Mouse (Mus musculus): ENCODE data around the gene Pin1rt1. TPM values are rescaled to one million over a fixed set of nuclear protein-coding genes. Genes with fewer than 3 reads are reported as not detected.

The Pin1rt1 gene
- total RNA-seq (2021): not detected

DNA sequence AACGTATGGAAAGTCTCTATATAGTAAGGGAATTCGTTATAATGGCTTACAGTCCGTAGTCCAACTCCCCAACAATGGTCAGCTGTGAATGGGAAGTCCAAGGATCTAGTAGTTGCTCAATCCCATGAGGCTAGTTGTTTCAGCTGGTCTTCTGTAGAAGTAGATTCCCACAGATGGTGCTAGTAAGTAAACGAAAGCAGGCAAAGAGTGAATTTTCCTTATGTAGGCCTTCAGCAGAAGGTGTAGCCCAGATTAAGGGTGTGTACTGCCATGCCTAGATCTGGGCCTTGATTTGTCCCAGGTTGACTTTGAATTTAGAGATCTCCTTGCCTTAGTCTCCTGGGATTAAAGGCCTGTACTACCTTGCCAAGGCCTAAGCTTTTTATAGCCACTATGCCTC, at the start of gene Pin1rt1:
TSS of gene Pin1rt1 (minus strand) at position 101 of the 400 bp plus-strand sequence.
- DNase-seq (ENCODE audit: extremely low spot score in 1 of 2, low spot score in 1 of 2): no peak

DNA sequence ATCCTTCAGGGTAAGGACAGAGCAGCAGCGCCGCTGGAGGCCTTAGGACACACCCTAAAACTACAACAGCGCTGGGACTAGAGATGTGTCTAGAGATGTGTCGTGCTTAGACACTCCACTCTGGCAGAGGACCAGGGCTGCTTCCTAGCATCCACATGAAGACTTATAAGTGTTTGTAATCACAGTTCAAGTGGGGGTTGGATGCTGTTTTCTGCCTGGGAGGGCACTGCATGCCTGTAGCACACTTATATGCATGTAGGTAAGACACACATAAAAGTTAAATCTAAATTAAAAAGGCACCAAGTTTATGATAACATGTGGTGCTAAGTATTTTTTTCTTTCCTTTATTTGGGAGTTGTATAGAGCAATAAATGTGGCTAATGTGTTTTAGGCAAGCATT, 47.8 kb upstream of the Pin1rt1 start:
- no peak for DNase-seq (ENCODE audit: extremely low spot score in 1 of 2, low spot score in 1 of 2)

DNA sequence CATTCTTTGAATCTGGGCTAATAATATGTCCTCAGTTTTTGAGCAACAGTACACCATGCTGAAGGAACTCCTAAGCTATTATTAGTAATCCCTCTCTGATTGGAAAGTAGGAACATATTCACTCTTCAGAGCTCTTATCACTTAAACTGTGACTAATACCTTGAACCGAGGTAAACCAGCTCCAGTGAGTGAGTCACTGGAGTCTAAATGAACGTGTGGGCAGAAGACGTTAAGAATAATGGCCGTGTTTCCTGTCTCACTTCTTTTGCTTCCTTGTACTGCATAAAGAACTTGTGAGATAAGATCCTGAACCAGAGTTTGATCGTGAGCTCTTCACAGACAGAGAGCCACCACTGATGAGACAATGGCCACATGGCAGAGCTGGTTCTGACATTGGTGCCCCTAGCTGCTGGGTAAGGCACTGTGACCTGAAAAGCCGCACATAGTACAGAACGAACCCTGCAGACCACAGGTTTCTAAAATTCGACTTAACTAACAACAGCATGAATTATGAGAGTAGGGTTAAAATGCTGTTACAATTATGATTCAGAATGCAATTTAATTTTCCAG, 47.0 kb upstream of the Pin1rt1 start:
- DNase-seq (ENCODE audit: extremely low spot score in 1 of 2, low spot score in 1 of 2): no peak

DNA sequence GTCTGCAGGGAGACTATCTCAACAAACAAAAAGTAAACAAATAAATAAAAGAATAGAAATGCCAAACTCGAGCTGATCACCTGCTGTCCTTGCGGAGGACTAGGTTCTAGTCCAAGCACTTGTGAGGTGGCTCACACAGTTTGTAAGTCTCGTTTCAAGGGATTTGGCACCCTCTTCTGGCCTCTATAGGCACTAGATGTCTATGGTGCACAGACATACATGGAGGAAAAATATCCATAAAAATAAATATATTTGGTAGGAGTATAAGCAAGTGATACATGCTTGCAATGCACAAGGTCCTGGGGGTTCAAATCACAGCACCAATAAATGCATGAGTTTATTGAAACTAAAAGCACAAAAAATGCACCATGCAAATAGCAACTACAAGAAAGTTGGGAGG, 34.4 kb upstream of the Pin1rt1 start:
- no peak for DNase-seq (ENCODE audit: extremely low spot score in 1 of 2, low spot score in 1 of 2)

DNA sequence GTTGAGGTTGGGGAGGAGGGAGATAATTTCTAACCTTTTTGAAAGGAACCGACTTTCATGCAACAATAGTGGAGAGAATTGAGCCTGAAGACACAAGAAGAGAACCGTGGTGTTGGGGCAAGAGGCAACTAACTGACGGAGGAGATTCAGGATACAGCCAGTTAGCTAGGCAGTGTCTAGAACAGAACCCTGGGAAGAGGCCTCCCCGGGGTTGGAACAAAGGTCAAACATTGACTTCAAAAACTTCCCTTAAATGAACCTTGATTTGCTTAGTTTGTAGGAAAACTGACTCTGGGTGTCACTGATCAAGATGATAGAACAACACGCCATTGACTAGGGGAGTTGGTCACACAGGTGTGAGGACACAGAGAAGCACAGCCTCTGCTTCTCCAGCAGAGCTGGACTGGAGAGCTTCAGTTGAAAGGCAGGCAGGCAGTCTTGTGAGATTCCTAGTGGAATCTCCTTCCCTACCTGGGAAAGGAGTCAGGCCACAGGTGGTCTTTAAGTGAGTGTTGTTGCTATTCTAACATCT, 32.5 kb upstream of the Pin1rt1 start:
- no peak for DNase-seq (ENCODE audit: extremely low spot score in 1 of 2, low spot score in 1 of 2)

DNA sequence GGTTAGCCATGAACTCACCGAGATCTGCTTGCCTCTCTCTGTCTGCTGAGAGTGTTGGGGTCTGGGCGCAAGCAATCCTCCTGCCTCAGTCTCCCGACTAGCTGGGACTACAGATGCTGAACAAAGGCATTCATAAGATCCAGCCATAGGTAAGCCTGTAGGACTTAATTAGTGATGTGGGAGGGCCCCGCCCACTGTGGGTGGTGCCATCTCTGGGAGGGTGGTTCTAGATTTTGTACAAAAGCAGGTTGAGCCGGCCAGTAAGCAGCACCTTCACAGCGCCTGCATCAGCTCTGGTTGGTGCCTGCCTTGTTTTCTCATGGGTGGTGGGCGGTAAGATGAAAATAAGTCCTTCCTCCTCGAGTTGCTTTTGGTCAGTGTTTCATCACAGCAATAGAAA, 30.1 kb upstream of the Pin1rt1 start:
- no peak for DNase-seq (ENCODE audit: extremely low spot score in 1 of 2, low spot score in 1 of 2)

DNA sequence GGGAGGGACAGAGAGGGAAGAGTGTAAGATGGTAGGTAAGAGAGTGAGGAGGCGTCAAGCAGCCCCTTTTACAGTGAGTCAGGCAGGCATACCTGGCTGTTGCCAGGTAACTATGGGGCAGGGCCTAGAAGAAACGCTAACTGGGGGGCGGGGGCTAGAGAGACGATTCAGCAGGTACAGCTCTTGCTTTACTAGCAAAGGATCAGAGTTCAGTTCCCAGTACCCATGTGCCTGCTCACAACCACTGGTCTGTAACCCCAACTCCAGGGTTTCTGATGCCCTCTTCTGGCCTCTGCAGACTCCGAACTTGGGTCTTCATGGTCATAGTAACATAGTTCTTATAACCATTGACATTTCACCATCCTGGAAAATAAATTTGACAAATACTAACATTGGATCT, 27.8 kb upstream of the Pin1rt1 start:
- no peak for DNase-seq (ENCODE audit: extremely low spot score in 1 of 2, low spot score in 1 of 2)

DNA sequence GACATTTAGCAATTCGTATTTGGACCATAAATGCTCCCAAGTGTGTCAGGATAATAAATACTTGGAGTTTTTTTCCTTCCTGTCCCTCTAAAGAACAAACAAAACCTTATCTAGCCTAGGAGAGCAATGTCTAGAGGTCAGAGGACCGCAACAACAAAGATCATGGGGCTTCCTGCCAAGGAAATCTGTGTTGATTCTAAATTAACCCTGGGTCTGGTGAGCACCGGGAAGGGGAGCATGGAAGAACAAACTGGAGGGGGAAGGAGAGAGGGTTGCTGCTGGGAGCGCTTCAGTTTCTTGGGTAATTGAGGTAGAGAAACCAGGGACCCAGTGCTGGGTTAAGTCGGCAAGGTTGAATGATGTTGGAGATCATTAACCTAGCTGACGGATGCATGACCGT, 27.0 kb upstream of the Pin1rt1 start:
- DNase-seq (ENCODE audit: extremely low spot score in 1 of 2, low spot score in 1 of 2): no peak

DNA sequence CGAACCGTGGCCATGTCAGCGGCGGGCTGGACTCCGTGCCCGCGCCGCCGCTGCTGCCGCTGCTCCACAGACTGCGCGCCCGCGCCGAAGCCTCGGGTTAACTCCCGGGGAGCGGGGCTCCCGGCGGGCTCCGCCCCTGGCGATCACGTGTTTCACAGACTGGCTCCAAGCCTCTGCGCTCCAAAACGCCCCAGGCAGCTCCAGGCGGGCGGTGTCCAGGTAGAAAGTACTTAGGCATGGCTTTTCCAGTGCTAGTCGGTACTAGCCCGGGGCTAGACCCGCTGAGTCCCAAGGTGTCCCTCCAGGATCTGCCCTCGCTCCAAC, 26.5 kb upstream of the Pin1rt1 start, which contains the start of gene Depdc7:
TSS of gene Depdc7 (minus strand) at position 138 of the 324 bp plus-strand sequence.
- peak; percentile 76 for DNase-seq (ENCODE audit: extremely low spot score in 1 of 2, low spot score in 1 of 2)

DNA sequence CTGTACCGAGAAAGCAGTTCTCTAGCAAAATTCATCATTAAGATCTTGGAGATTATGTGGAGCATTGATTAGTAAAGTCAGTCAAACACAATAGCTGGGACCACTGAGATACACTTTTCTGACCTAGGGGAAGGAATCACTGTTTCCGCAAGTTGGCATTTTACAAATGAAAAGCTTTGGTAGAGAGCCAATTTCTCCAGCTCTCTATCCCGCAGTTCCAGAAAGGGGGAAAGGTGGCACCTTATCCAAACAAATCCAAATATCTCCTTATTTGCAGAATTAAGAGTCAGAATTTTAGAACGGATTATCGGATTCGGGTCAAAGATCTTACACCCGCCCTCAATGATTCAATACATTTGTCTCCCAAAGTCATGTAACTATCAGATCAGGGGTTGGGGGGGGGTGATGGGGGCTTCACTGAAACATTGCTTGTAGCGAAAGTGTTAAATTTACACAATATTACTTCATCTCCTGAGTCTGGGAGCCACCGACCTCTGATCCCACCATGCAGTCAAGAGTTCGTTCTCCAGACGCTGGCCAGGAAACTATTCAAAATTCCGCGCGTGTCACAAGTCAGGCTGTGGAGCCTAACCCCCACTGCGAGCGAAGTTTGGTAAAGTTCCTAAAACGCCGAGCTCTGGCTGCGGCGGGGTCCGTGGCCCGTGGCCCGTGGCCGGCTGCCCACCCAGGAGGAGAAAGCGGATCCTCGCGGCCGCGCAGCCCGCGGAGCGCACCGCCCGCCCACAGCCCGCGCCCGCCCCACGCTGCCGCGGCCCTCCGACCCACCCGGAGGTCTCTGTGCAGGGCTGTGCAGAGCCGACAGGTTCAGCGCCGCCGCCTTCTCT, 25.9 kb upstream of the Pin1rt1 start:
- no peak for DNase-seq (ENCODE audit: extremely low spot score in 1 of 2, low spot score in 1 of 2)

DNA sequence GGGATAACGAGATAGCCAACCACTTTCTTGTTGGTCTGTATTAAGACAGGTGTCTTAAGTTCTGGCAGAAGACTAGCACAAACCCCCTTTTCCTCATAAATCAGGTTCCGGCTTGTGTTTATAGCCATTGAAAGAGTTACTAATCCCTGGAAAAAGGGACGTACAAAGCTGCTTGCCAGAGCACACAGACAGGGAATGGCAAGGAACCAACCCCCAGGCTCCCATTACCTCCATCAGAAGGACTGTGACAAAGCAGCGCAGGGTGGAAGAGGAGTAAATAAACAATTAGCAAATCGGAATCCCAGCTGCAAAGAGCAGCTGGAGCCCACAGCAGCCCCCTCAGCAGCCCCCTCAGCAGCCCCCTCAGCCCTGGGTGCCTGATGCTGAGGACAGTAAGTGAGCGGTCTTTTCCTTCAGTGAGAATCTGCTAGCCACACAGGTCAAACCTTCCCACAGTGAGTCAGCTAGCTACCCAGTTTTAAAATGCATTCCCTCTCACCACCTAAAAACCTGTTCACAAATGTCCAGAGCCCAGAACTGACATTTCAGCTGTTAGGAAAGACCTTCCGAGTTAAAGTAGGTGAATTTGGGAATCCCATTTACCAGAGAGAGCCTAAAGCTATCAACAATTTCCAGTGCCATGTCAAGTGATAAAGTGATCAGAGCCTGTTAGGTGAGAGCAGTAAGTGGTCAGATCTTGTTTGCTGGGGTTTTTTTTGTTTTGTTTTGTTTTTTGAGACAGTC, 25.0 kb upstream of the Pin1rt1 start:
- no peak for DNase-seq (ENCODE audit: extremely low spot score in 1 of 2, low spot score in 1 of 2)

DNA sequence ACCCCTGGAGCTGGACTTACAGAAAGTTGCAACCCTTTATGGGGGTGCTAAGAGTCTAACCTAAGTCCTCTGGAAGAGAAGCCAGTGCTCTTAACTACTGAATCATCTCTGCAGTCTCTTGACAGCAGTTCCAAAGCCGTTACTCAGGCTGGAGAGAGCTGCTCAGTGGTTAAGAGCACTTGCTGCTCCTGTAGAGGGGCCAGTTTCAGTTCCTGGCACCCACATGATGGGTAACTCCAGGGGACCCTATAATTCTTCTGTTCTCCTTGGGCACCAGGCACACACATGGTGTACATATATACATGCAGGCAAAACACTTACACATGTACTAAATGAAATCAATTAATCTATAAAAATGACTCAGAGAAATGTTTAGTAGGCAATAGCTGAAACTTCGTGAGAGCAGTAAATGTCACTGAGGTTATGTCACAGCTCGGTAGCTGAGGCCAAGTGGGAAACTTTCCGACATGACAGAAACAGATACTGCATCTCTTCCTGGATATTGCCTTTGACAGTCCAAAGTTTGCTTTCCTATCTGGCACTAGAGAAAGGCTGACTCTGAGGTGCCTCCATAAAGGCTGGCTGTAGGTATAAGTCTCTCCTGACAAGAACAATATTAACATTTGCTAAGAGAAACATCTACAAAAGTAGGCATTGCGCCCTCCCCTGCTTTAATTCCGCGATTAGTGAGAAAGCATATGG, 24.2 kb upstream of the Pin1rt1 start:
- no peak for DNase-seq (ENCODE audit: extremely low spot score in 1 of 2, low spot score in 1 of 2)

DNA sequence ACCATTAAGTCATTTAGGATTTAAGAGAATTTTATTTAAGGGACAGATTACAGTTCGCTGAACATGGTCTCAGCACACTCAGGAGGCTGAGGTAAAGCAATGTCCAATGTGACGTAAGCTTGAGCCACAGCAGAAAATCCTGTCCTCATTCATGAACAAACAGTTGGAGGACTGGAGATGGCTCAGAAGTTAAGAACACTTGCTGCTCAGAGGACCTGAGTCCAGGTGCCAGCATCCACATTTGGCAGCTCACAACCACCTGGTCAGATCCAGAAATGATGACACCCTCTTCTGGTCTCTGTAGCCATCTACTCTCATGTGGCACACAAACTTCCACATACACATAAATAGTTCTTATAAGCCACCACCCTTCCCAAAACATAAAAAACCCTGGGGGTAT, 23.5 kb upstream of the Pin1rt1 start:
- DNase-seq (ENCODE audit: extremely low spot score in 1 of 2, low spot score in 1 of 2): no peak

DNA sequence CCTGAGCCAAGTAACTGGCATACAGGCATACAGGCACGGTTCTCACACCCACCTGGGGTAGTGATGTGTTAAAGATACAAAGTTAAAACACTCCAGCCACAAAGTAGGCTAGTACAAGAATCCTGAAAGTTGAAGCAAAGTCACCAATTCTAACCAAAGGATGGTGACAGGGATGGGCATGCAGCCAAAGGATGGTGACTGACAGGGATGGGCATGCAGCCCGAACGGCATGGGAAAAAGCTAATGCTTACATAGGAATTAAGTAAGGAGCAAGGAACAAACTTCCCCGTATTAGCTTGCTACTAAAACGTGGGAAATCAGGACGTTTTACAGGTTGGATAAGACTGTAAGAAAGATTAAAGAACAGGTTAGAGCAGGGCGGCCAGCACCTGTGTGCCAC, 20.1 kb upstream of the Pin1rt1 start:
- no peak for DNase-seq (ENCODE audit: extremely low spot score in 1 of 2, low spot score in 1 of 2)

DNA sequence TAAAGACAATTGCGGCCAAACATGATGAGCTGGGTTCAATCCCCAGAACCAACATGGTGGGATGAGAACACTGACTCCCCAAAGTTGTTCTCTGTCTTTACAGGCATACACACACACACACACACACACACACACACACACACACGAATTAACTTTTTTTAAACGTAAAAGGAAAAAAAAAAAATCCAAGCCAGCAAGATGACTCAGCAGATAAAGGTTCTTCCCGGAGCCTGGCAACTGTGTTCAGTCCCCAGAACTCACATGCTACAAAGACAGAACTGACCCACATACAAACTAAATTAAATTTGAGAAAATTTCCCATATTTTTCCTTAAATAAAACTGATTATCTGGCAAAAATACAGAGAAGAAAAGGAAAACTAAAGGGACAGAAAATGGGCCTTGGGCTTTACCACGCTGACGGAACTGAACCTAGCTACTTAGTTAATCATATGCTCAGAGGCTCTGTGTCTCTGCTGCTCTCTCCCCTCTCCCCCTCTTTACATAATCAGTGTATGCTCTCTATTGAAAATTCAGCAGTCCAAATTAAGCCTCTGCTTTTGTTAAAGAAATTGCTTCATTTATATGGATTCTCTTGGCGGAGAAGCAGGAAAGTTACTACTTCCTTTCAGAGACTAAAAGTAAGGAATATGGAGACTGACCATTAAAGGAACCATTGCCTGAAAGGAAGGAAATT, 16.5 kb upstream of the Pin1rt1 start:
- no peak for DNase-seq (ENCODE audit: extremely low spot score in 1 of 2, low spot score in 1 of 2)

DNA sequence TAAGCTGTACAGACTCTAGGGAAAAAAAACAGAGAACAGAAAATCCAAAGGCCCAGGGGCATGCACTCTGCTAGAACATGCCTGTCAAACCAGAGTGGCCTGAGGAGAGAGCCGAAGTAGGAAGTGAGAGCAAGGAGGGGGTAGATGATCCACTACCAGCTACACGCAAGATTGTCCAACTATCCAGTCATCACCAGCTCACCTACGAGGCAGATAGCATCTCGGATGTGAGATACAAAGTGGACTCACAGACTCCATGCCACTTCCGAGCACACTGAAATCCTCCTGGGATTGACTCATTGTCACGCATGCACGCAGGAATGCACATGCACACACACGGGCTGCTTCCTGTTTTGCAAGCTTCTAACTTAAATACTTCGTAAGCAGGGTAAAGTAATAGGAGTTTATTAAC, 15.9 kb upstream of the Pin1rt1 start:
- DNase-seq (ENCODE audit: extremely low spot score in 1 of 2, low spot score in 1 of 2): no peak

DNA sequence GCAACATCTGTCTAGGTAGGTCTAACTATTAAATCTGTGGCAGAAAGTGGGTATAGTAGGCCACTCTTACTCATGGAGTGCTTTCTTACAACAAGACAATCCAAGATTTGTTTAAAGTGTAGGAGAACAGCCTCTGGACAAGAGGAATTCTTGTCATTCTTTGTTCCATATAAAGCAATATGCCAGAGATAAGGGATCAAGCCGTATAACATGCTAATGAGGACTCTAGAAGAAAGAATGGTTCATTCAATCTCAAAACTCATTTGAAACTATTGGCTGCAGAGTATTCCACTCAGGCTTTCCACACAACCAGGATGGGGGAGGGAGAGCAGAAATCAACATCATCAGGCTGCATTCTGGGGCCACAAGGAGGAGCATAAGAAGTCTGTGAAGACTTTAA, 11.2 kb upstream of the Pin1rt1 start:
- no peak for DNase-seq (ENCODE audit: extremely low spot score in 1 of 2, low spot score in 1 of 2)

DNA sequence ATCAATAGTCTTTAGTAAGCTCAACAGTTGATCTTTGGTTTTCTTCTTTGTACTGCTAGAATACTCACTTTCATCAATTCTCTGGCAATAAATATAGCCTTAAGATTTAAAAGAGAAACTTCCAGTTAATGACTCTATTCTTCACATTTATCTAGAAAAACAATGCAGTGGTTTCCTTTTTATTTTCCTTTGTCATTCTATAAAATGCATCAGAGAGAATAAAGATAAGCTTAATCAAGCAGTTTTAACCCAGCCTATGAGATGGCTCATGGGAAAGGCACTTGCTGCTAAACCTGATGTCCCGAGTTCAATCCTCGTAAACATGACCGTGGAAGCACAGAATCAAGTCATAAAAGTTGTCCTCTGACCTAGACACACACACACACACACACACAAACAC, 5.8 kb upstream of the Pin1rt1 start:
- DNase-seq (ENCODE audit: extremely low spot score in 1 of 2, low spot score in 1 of 2): no peak

DNA sequence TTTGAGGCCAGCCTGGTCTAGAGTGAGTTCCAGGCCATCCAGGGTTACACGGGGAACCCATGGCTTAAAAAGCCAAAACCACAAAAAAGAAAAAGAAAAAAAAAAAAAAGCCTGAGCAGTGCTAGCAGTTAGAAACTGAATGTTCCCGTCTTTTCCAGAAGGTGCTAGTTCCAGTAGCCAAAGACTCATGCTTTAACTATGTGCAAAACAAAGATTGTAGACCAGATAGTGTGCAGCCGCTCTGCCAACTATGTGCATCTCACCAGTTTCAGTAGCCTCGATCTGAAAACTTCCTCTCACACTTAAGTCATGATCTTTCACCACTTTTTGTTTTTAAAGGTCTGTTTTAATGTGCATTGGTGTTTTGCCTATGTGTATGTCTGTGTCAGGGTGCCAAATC, 1.6 kb upstream of the Pin1rt1 start:
- no peak for DNase-seq (ENCODE audit: extremely low spot score in 1 of 2, low spot score in 1 of 2)

DNA sequence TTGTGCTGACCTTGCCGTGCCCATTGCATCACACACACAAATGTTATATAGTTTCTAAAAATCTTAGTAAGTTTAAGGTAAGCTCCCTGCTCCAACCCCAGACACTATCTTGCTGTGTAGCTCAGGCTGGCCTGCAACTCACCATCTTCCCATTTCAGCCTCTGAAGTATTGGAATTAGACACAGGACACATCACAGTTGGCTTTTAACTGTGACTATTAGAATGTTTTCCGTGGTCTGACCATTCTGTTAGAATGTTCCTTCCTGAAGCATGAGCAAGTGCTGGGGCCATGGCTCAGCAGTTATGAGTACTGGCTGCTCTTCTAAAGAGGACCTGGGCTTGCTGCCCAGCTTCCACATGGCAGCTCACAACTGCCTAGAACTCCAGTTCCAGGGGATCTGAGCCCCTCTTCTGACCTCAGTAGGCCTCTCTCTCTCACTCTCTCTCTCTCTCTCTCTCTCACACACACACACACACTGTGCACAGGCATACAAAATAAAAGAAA, 1.1 kb upstream of the Pin1rt1 start:
- DNase-seq (ENCODE audit: extremely low spot score in 1 of 2, low spot score in 1 of 2): no peak

Measured in layer of hippocampus, postnatal 25 days (tissue).